Mouse (Mus musculus): ENCODE data around the gene Cpt2. TPM values are rescaled to one million over a fixed set of nuclear protein-coding genes. Genes with fewer than 3 reads are reported as not detected.

Cpt2 gene
- 27.1 and 27.4 TPM in 2 replicates for polyA plus RNA-seq (2015; fragmentation: Nextera tagmentation; extraction: Ambion mirVana)

- under 1% methylated on average over 38 of the region's 38 CpGs for WGBS
- Histone ChIP-seq H3K9me3 (no peaks in the 10 kb centered on the region), H3K36me3 (peaks cover 7% of the 10 kb centered on the region; the same call in 1 of the 2 replicates), H3K9ac (peak within 1 kb of the TSS; percentile 86), H3K27ac (peak within 1 kb of the TSS; percentile 79; the same call in 1 of the 2 replicates), H3K4me1 (peaks cover 21% of the 10 kb centered on the region), H3K27me3 (no peaks in the 10 kb centered on the region), H3K4me2 (replicated peaks) (peak within 1 kb of the TSS; percentile 76), H3K4me3 (peak within 1 kb of the TSS; percentile 80)
- peak; percentile 91 for ATAC-seq (ENCODE audit: low FRiP score, low read depth)
Observed at GRCm38 (mm10) chr4:107923145-107923802, at the start of gene Cpt2. Gene Cpt2 (minus strand): TSS chr4:107923610.

- Histone ChIP-seq H3K4me3 (no peak overlapping the region), H3K4me2 (replicated peaks) (no peak overlapping the region), H3K36me3 (no peaks in the 10 kb centered on the region), H3K9ac (no peak overlapping the region), H3K4me1 (no peaks in the 10 kb centered on the region), H3K27ac (no peak overlapping the region), H3K9me3 (no peaks in the 10 kb centered on the region), H3K27me3 (no peaks in the 10 kb centered on the region)
- ATAC-seq (ENCODE audit: low FRiP score, low read depth): no peak
- WGBS: 87% methylated on average over 1 of the region's 1 CpGs
Observed at GRCm38 (mm10) chr4:107971162-107971561, 47.8 kb upstream of the Cpt2 start.

GRCm38 (mm10) chr4:107969781-107970180 lies 46.4 kb upstream of the Cpt2 start:
- Histone ChIP-seq H3K4me1 (no peaks in the 10 kb centered on the region), H3K9ac (no peak overlapping the region), H3K9me3 (no peaks in the 10 kb centered on the region), H3K4me3 (no peak overlapping the region), H3K36me3 (no peaks in the 10 kb centered on the region), H3K27me3 (no peaks in the 10 kb centered on the region), H3K27ac (no peak overlapping the region), H3K4me2 (replicated peaks) (no peak overlapping the region)
- ATAC-seq (ENCODE audit: low FRiP score, low read depth): no peak

GRCm38 (mm10) chr4:107967966-107968682 lies 44.7 kb upstream of the Cpt2 start, which contains the start of gene Slc1a7:
Gene Slc1a7 (plus strand): TSS chr4:107968332.
- H3K4me1 ChIP-seq: no peaks in the 10 kb centered on the region
- no peak within 1 kb of the TSS for H3K4me3 ChIP-seq
- 81% methylated on average over 16 of the region's 16 CpGs for WGBS
- no peaks in the 10 kb centered on the region for H3K9me3 ChIP-seq
- no peaks in the 10 kb centered on the region for H3K36me3 ChIP-seq
- H3K4me2 ChIP-seq (replicated peaks): no peak within 1 kb of the TSS
- no peak for ATAC-seq (ENCODE audit: low FRiP score, low read depth)
- no peaks in the 10 kb centered on the region for H3K27me3 ChIP-seq
- H3K9ac ChIP-seq: no peak within 1 kb of the TSS
- no peak within 1 kb of the TSS for H3K27ac ChIP-seq

- no peak for ATAC-seq (ENCODE audit: low FRiP score, low read depth)
- Histone ChIP-seq H3K4me1 (peaks cover 13% of the 10 kb centered on the region), H3K4me2 (replicated peaks) (no peak overlapping the region), H3K9ac (no peak overlapping the region), H3K27ac (no peak overlapping the region), H3K27me3 (no peaks in the 10 kb centered on the region), H3K9me3 (no peaks in the 10 kb centered on the region), H3K36me3 (no peaks in the 10 kb centered on the region), H3K4me3 (no peak overlapping the region)
- WGBS: 49% methylated on average over 5 of the region's 5 CpGs
Observed at GRCm38 (mm10) chr4:107966416-107967109, 43.2 kb upstream of the Cpt2 start.

- no peaks in the 10 kb centered on the region for H3K9me3 ChIP-seq
- peaks cover 13% of the 10 kb centered on the region for H3K4me1 ChIP-seq
- H3K4me3 ChIP-seq: no peak overlapping the region
- H3K27me3 ChIP-seq: no peaks in the 10 kb centered on the region
- H3K4me2 ChIP-seq (replicated peaks): no peak overlapping the region
- no peak overlapping the region for H3K9ac ChIP-seq
- no peak for ATAC-seq (ENCODE audit: low FRiP score, low read depth)
- no peaks in the 10 kb centered on the region for H3K36me3 ChIP-seq
- 92% methylated on average over 2 of the region's 2 CpGs for WGBS
- H3K27ac ChIP-seq: no peak overlapping the region
Observed at GRCm38 (mm10) chr4:107962792-107963191, 39.4 kb upstream of the Cpt2 start.

- WGBS: 53% methylated on average over 11 of the region's 11 CpGs
Observed at GRCm38 (mm10) chr4:107962044-107962732, 38.8 kb upstream of the Cpt2 start.

GRCm38 (mm10) chr4:107958487-107958886 lies 35.1 kb upstream of the Cpt2 start:
- H3K4me2 ChIP-seq (replicated peaks): no peak overlapping the region
- H3K9ac ChIP-seq: no peak overlapping the region
- ATAC-seq (ENCODE audit: low FRiP score, low read depth): no peak
- no peak overlapping the region for H3K27ac ChIP-seq
- H3K4me3 ChIP-seq: no peak overlapping the region
- H3K27me3 ChIP-seq: no peaks in the 10 kb centered on the region
- H3K36me3 ChIP-seq: no peaks in the 10 kb centered on the region
- H3K4me1 ChIP-seq: peaks cover 25% of the 10 kb centered on the region
- 49% methylated on average over 7 of the region's 7 CpGs for WGBS
- no peaks in the 10 kb centered on the region for H3K9me3 ChIP-seq

More at GRCm38 (mm10) chr4:107962044-107962732, 38.8 kb upstream of the Cpt2 start:
- Histone ChIP-seq H3K9me3 (no peaks in the 10 kb centered on the region), H3K36me3 (no peaks in the 10 kb centered on the region), H3K27ac (no peak overlapping the region), H3K4me1 (peaks cover 13% of the 10 kb centered on the region), H3K4me3 (no peak overlapping the region), H3K4me2 (replicated peaks) (no peak overlapping the region), H3K9ac (no peak overlapping the region), H3K27me3 (no peaks in the 10 kb centered on the region)
- peak; percentile 77 for ATAC-seq (ENCODE audit: low FRiP score, low read depth)

- no peaks in the 10 kb centered on the region for H3K9me3 ChIP-seq
- no peaks in the 10 kb centered on the region for H3K27me3 ChIP-seq
- WGBS: 46% methylated on average over 5 of the region's 5 CpGs
Observed at GRCm38 (mm10) chr4:107955691-107956090, 32.3 kb upstream of the Cpt2 start.

GRCm38 (mm10) chr4:107952845-107953244 lies 29.4 kb upstream of the Cpt2 start:
- Histone ChIP-seq H3K9ac (no peak overlapping the region), H3K4me1 (peaks cover 12% of the 10 kb centered on the region), H3K4me3 (no peak overlapping the region), H3K27ac (no peak overlapping the region), H3K9me3 (no peaks in the 10 kb centered on the region), H3K27me3 (no peaks in the 10 kb centered on the region), H3K4me2 (replicated peaks) (no peak overlapping the region), H3K36me3 (no peaks in the 10 kb centered on the region)
- no peak for ATAC-seq (ENCODE audit: low FRiP score, low read depth)

More at GRCm38 (mm10) chr4:107955691-107956090, 32.3 kb upstream of the Cpt2 start:
- H3K27ac ChIP-seq: no peak overlapping the region
- no peaks in the 10 kb centered on the region for H3K36me3 ChIP-seq
- H3K4me1 ChIP-seq: peaks cover 12% of the 10 kb centered on the region
- no peak overlapping the region for H3K4me2 ChIP-seq (replicated peaks)
- ATAC-seq (ENCODE audit: low FRiP score, low read depth): no peak
- H3K9ac ChIP-seq: no peak overlapping the region
- no peak overlapping the region for H3K4me3 ChIP-seq

GRCm38 (mm10) chr4:107949918-107950317 lies 26.5 kb upstream of the Cpt2 start:
- Histone ChIP-seq H3K27ac (no peak overlapping the region), H3K4me3 (no peak overlapping the region), H3K36me3 (no peaks in the 10 kb centered on the region), H3K4me2 (replicated peaks) (no peak overlapping the region), H3K9me3 (no peaks in the 10 kb centered on the region), H3K4me1 (no peaks in the 10 kb centered on the region; the same call in 1 of the 2 replicates), H3K9ac (no peak overlapping the region), H3K27me3 (no peaks in the 10 kb centered on the region)
- WGBS: 67% methylated on average over 4 of the region's 4 CpGs
- ATAC-seq (ENCODE audit: low FRiP score, low read depth): no peak

- H3K36me3 ChIP-seq: no peaks in the 10 kb centered on the region
- 80% methylated on average over 2 of the region's 2 CpGs for WGBS
- no peak for ATAC-seq (ENCODE audit: low FRiP score, low read depth)
Observed at GRCm38 (mm10) chr4:107944141-107944540, 20.7 kb upstream of the Cpt2 start.

More at GRCm38 (mm10) chr4:107944141-107944540, 20.7 kb upstream of the Cpt2 start:
- Histone ChIP-seq H3K9me3 (no peaks in the 10 kb centered on the region), H3K27me3 (no peaks in the 10 kb centered on the region), H3K4me1 (no peaks in the 10 kb centered on the region), H3K4me3 (no peak overlapping the region), H3K27ac (no peak overlapping the region), H3K4me2 (replicated peaks) (no peak overlapping the region), H3K9ac (no peak overlapping the region)
